Mouse (Mus musculus): ENCODE results near the gene Pkp1. TPM values are rescaled to one million over a fixed set of nuclear protein-coding genes. Genes with fewer than 3 reads are reported as not detected.

The Pkp1 gene
- polyA plus RNA-seq, 1 experiment from 2014 or later, result 0.03 TPM

DNA sequence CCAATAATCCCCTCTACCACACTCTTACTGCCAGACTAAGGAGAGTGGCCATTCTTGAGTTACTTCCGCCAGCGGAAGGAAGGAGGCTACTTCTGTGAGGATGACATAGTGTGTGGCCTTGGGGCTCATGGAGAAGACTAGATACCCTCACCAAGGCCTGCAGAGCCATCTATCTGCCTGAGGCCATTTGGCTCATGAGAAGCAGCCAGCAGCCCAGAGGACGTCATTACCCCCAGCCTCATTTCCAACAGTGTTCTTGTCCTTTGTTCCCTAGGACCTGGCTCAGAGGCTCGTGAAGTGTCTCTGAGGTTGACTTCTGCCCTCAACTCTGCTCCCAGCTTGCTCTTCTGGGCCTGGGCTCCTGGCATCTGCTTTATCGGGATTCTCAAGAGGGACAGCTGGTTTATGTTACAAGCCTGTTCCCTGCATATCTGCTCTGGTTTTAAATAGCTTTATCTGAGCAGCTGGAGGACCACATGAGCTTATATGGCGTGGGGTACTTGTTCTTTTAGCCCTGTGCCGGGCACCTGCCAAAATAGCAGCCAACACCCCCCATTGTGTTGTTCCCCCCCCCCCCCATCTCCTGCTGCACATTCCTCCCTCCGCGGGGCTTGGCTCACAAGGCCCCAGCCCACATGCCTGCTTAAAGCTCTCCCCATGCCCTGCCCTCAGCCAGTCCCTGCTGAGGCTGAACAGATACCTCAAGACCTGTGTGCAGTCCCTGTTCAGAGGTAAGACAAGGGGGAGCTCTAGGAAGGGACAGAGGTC lies 83.1 kb downstream of the Pkp1 start, which contains the start of gene Tnnt2:
Gene Tnnt2 (plus strand): TSS at position 639 of the 768 bp plus-strand sequence.
- CTCF ChIA-PET, result interaction anchor here (1.3 to 1.5 kb wide), 2 partner anchors 9 to 11 kb away, joined by 3 to 4 read pairs; no protein-coding TSS in a partner anchor
- no peak for ATAC-seq
- in situ Hi-C loops (cut with MboI; ENCODE audit: low pct_unique_long_range_greater_than_20kb), result no loop called here
- POLR2A ChIA-PET, result interaction anchor here (1.0 kb wide), 1 partner anchor 16 kb away, joined by 4 read pairs; no protein-coding TSS in a partner anchor
- no peak for DNase-seq (ENCODE audit: low read depth, low spot score)
- no peaks in the 10 kb centered on the region for H3K27me3 ChIP-seq
- no peak for TF ChIP-seq CTCF (IDR thresholded peaks at IDR 0.05)

DNA sequence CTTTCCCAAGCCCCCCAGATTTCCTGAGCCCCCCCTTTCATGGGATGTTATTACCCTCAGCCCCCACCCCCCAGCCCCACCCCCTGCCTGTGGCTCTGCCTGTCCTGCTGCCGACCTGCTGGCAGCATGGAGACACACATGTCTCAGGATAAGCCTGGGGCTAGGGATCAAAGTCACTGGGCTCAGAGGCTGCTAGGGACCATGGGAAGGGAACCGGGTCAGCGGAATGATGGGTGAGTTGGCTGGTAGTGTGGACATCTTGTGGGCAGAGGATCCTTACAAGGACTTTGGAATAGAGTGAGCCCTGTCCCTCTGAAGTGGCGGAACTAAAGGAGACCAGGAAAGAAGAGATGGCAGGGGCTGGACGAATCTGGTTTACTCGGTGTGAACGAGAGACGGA lies 84.0 kb downstream of the Pkp1 start:
- CTCF ChIA-PET, result no interaction called here
- TF ChIP-seq CTCF (IDR thresholded peaks at IDR 0.05), result no peak

DNA sequence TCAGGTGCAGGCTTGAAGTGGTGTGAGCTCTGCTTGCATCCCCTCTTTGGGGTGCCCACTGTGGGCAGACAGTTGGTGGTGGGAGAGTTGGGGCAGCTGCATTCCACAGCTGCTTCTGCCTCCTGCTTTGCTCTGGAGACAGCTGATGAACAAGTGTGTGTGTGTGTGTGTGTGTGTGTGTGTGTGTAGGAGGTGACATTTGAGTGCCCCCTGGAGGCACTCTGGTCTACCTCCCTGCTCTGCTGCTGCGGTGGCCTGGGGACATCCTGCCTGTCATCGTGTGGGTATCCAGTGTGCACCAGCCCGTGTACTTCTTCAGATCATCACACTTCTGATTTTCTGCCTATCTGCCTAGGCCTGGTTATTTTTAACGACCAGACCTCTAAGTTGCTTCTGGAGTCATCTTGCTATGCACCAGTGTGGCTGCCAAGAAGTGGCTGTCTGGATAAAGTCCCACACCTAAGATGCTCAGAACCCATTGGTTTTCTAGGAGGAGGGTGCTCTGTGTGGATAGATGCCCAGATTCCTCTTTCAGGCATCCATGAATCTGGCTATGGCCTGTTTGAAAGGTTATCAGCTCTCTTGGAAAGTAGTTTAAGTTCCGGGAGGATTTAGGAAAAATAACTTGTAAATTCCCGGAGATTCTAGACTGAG lies 84.7 kb downstream of the Pkp1 start:
- in situ Hi-C loops (cut with MboI; ENCODE audit: low pct_unique_long_range_greater_than_20kb), result no loop called here
- ATAC-seq (no peak), DNase-seq (ENCODE audit: low read depth, low spot score) (no peak)
- ChIA-PET CTCF (interaction anchor here (0.8 to 1.4 kb wide), 3 partner anchors 13 to 23 kb away, joined by 3 to 5 read pairs (median 4); no protein-coding TSS in a partner anchor), POLR2A (interaction anchor here (0.9 kb wide), 1 partner anchor 106 kb away, joined by 3 read pairs; no protein-coding TSS in a partner anchor)
- TF ChIP-seq CTCF (IDR thresholded peaks at IDR 0.05), result no peak
- no peaks in the 10 kb centered on the region for H3K27me3 ChIP-seq

More for the DNA sequence above, 84.0 kb downstream of the Pkp1 start:
- in situ Hi-C loops (cut with MboI; ENCODE audit: low pct_unique_long_range_greater_than_20kb), result no loop called here
- POLR2A ChIA-PET, result interaction anchor here (1.0 kb wide), 1 partner anchor 15 kb away, joined by 4 read pairs; no protein-coding TSS in a partner anchor
- ATAC-seq (no peak), DNase-seq (ENCODE audit: low read depth, low spot score) (no peak)
- H3K27me3 ChIP-seq, result no peaks in the 10 kb centered on the region

DNA sequence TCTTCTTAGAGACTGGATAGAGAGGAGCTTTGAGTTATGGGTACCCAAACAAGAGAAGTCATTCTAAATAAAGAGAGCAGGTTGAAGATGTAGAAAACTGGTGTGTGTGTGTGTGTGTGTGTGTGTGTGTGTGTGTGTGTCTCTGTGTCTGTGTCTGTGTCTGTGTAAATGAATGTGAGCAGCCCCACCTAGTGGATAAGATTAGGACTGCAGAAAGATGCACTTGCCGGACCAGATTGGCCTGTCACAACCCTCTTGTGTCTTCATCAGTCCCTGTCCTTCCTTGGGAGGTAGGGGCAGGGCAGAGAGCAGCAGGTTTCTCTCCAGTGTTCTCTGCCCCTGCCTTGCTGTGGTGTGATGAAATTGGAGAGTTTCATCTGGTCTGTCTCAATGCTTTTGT lies 90.1 kb downstream of the Pkp1 start:
- POLR2A ChIA-PET, result interaction anchor here (0.6 to 1.8 kb wide), 4 partner anchors 11 to 579 kb away, joined by 3 to 8 read pairs (median 4); partner anchors contain the start of gene Lad1
- H3K27me3 ChIP-seq, result no peaks in the 10 kb centered on the region
- CTCF ChIA-PET, result interaction anchor here (0.7 to 3.7 kb wide), 20 partner anchors 8 to 112 kb away, joined by 3 to 59 read pairs (median 4); no protein-coding TSS in a partner anchor
- in situ Hi-C loops (cut with MboI; ENCODE audit: low pct_unique_long_range_greater_than_20kb), result no loop called here
- ATAC-seq (no peak), DNase-seq (ENCODE audit: low read depth, low spot score) (no peak)
- no peak for TF ChIP-seq CTCF (IDR thresholded peaks at IDR 0.05)

DNA sequence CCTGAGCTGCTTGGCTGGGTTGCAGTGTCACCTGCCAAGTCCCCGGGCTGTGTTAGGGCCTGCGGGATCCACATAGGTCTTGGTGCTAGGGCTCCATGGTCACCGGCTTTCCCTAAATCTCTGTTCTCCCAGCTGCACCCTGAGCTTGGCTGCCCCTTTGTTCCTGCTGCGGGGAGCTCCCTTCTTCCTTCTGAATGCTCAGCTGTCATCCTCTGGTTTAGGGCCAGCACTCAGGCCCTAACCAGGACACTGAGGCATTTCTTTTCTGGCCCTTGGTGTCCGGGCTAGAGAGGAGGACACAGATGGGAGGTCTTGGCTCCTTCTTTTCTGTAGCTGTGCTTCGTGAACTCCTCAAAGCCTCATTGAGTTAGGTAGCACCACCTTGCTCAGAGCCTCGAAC lies 97.2 kb downstream of the Pkp1 start:
- CTCF ChIA-PET, result interaction anchor here (1.2 to 1.8 kb wide), 3 partner anchors 12 to 41 kb away, joined by 3 to 5 read pairs (median 3); no protein-coding TSS in a partner anchor
- POLR2A ChIA-PET, result interaction anchor here (1.0 to 2.6 kb wide), 2 partner anchors 8 to 11 kb away, joined by 3 to 14 read pairs; no protein-coding TSS in a partner anchor
- TF ChIP-seq CTCF (IDR thresholded peaks at IDR 0.05), result no peak
- H3K27me3 ChIP-seq, result no peaks in the 10 kb centered on the region
- peak; percentile 0 for ATAC-seq
- DNase-seq (ENCODE audit: low read depth, low spot score), result no peak
- in situ Hi-C loops (cut with MboI; ENCODE audit: low pct_unique_long_range_greater_than_20kb), result no loop called here

Other genes starting within 250 kb of the Pkp1 start
- gene Csrp1, start 199.1 kb downstream of the Pkp1 start, polyA plus RNA-seq (2021), result 227 TPM
- gene Phlda3, start 153.1 kb downstream of the Pkp1 start, polyA plus RNA-seq (2021), result 104 TPM
- 0.83 TPM for gene Tnni1, start 139.8 kb downstream of the Pkp1 start, polyA plus RNA-seq (2021)
- 138 TPM for gene Lad1, start 100.6 kb downstream of the Pkp1 start, polyA plus RNA-seq (2021)
- gene Tnnt2, start 82.9 kb downstream of the Pkp1 start, polyA plus RNA-seq (2021), result 1.1 TPM
- gene Igfn1, start 87.1 kb upstream of the Pkp1 start, polyA plus RNA-seq (2021), result not detected
- 122 TPM for gene Tmem9, start 88.9 kb upstream of the Pkp1 start, polyA plus RNA-seq (2021)
- gene Ascl5, start 131.6 kb upstream of the Pkp1 start, polyA plus RNA-seq (2021), result not detected
- gene Cacna1s, start 133.5 kb upstream of the Pkp1 start, polyA plus RNA-seq (2021), result not detected
- gene Kif21b, start 212.2 kb upstream of the Pkp1 start, polyA plus RNA-seq (2021), result 2.4 TPM